Mouse (Mus musculus): ENCODE measurements at regions not wholly inside any gene's neighbourhood (a gene's known extent, or its start where the extent isn't known, plus 50 kb on each side); places are given as distances from the start of the nearest gene placed in this dataset.
"Not testable (repeated sequence)": the region's sequence is repeated elsewhere in the genome, so short reads cannot be mapped to it uniquely, and the experiment has no call there.

DNA sequence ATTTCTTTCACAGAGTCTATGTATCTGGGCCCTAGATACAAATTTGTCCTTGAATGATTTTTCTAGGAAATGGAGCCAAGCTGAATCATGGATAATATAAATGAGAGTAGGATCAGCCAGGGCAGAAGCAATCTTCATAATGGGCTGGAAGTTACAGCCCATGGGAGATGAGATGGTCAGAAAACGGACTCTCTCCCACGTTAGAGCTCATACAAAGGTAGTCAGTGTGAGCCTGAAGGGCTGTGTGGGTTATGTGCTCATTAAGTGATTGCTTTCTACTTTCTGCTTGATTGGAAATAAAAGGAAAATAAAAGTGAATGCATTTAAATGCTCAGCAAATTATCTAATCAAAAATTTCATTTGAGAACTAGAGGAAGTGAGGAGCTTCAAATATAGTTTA lies 2017.1 kb upstream of the Pcdh20 start:
- intact Hi-C loops (cut with DNase I): no loop called here
- DNase-seq (ENCODE audit: low spot score in 2 of 2): no peak

GRCm38 (mm10) chr14:90447971-90448370 lies 1976.8 kb upstream of the Pcdh20 start:
- DNase-seq (ENCODE audit: low spot score in 2 of 2): no peak
- intact Hi-C loops (cut with DNase I): no loop called here

GRCm38 (mm10) chr14:90432874-90433543 lies 1961.8 kb upstream of the Pcdh20 start:
- DNase-seq (ENCODE audit: low spot score in 2 of 2): peak; percentile 30 to 35
- intact Hi-C loops (cut with DNase I): no loop called here

- DNase-seq (ENCODE audit: low spot score in 2 of 2): no peak
- intact Hi-C loops (cut with DNase I): no loop called here
These were observed 1941.5 kb upstream of the Pcdh20 start for GRCm38 (mm10) chr14:90412707-90413106.

GRCm38 (mm10) chr14:90406350-90406749 lies 1935.2 kb upstream of the Pcdh20 start:
- no peak for DNase-seq (ENCODE audit: low spot score in 2 of 2)
- intact Hi-C loops (cut with DNase I): no loop called here

- intact Hi-C loops (cut with DNase I): no loop called here
- no peak for DNase-seq (ENCODE audit: low spot score in 2 of 2)
These were observed 1934.3 kb upstream of the Pcdh20 start for GRCm38 (mm10) chr14:90405476-90405875.

GRCm38 (mm10) chr14:90367256-90367936 lies 1896.2 kb upstream of the Pcdh20 start:
- intact Hi-C loops (cut with DNase I): no loop called here
- DNase-seq (ENCODE audit: low spot score in 2 of 2): no peak

GRCm38 (mm10) chr14:90334541-90334940 lies 1863.3 kb upstream of the Pcdh20 start:
- DNase-seq (ENCODE audit: low spot score in 2 of 2): no peak
- intact Hi-C loops (cut with DNase I): no loop called here

DNA sequence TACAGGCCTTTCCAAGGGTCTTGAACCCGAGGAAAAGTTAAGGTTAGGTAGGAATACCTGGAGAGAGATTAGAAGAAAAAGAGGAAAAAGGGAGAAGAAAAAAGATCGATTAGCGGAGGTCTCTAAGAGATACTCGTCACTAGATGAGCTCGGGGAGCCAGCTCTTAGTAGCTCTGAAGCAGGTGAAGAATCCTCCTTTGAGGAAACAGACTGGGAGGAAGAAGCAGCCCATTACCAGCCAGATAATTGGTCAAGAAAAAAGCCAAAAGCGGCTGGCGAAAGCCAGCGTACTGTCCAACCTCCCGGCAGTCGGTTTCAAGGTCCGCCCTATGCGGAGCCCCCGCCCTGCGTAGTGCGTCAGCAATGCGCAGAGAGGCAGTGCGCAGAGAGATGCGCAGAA lies 1824.3 kb upstream of the Pcdh20 start:
- peak in 1 of 2 experiments; percentile 2 for DNase-seq (ENCODE audit: low spot score in 2 of 2)
- intact Hi-C loops (cut with DNase I): not testable (repeated sequence)

GRCm38 (mm10) chr14:90246042-90246441 lies 1774.8 kb upstream of the Pcdh20 start:
- intact Hi-C loops (cut with DNase I): no loop called here

DNA sequence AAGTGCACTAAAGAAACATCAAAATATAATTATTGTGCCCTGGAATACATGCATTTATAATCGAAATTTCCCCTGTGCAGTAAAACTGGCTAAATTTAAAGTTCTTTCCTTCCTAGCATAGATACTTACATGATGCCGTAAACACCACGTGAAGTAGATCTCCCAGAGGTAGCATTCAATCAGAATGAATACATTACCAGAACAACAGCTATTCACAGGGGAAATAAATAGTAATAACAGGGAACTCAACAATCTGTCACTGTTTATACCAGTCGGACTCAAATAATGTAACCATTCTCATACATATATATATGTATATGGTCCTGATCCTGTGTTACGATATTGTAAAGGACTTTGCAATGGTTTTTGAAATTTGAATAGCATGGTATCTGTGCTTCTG lies 1761.5 kb upstream of the Pcdh20 start:
- intact Hi-C loops (cut with DNase I): no loop called here
- DNase-seq (ENCODE audit: low spot score in 2 of 2): no peak

More at GRCm38 (mm10) chr14:90246042-90246441, 1774.8 kb upstream of the Pcdh20 start:
- no peak for DNase-seq (ENCODE audit: low spot score in 2 of 2)

- DNase-seq (ENCODE audit: low spot score in 2 of 2): no peak
These were observed 1729.1 kb upstream of the Pcdh20 start for GRCm38 (mm10) chr14:90200294-90200693.

GRCm38 (mm10) chr14:90197791-90198190 lies 1726.6 kb upstream of the Pcdh20 start:
- DNase-seq (ENCODE audit: low spot score in 2 of 2): no peak
- intact Hi-C loops (cut with DNase I): no loop called here

More at GRCm38 (mm10) chr14:90200294-90200693, 1729.1 kb upstream of the Pcdh20 start:
- intact Hi-C loops (cut with DNase I): no loop called here

DNA sequence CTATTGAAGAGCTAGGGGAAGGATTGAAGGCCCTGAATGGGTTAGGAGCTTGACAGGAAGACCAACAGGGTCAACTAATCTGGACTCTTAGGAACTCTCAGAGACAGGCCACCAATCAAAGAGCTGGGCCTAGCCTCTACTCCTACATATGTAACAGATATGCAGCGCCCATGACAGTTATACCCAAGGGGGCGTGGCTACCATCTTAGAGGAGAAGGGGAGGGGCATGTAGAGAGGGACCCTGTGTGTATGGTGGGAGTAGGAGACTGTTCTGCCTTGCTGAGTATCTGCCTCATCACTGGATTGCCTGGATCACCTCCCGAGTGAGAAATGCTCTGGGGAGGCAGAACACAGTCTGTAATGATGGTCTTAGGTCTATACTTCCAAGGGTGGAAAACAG lies 1701.5 kb upstream of the Pcdh20 start:
- intact Hi-C loops (cut with DNase I): no loop called here
- DNase-seq (ENCODE audit: low spot score in 2 of 2): no peak
